Mouse (Mus musculus): ENCODE measurements around the gene Gas1.
A peak's percentile ranks its signal among the peaks of the same experiment; 100 is the strongest.

Gas1 gene

GRCm38 (mm10) chr13:60173591-60174524 lies 3.3 kb downstream of the Gas1 start:
- DNase-seq (ENCODE audit: low read depth, low spot score), result no peak

- no peak for DNase-seq (ENCODE audit: low read depth, low spot score)
Observed at GRCm38 (mm10) chr13:60173186-60173585, 4.0 kb downstream of the Gas1 start.

- no peak for DNase-seq (ENCODE audit: low read depth, low spot score)
Observed at GRCm38 (mm10) chr13:60172366-60173017, 4.7 kb downstream of the Gas1 start.

- DNase-seq (ENCODE audit: low read depth, low spot score), result no peak
Observed at GRCm38 (mm10) chr13:60171781-60172180, 5.4 kb downstream of the Gas1 start.

- no peak for DNase-seq (ENCODE audit: low read depth, low spot score)
Observed at GRCm38 (mm10) chr13:60170898-60171715, 6.1 kb downstream of the Gas1 start.

GRCm38 (mm10) chr13:60169026-60169425 lies 8.1 kb downstream of the Gas1 start:
- DNase-seq (ENCODE audit: low read depth, low spot score), result no peak

- DNase-seq (ENCODE audit: low read depth, low spot score), result no peak
Observed at GRCm38 (mm10) chr13:60156294-60157126, 20.7 kb downstream of the Gas1 start.

GRCm38 (mm10) chr13:60154170-60154569 lies 23.0 kb downstream of the Gas1 start:
- no peak for DNase-seq (ENCODE audit: low read depth, low spot score)

- DNase-seq (ENCODE audit: low read depth, low spot score), result no peak
Observed at GRCm38 (mm10) chr13:60148235-60148634, 28.9 kb downstream of the Gas1 start.

GRCm38 (mm10) chr13:60147857-60148181 lies 29.3 kb downstream of the Gas1 start:
- no peak for DNase-seq (ENCODE audit: low read depth, low spot score)

- DNase-seq (ENCODE audit: low read depth, low spot score), result no peak
Observed at GRCm38 (mm10) chr13:60146994-60147856, 29.9 kb downstream of the Gas1 start.

- DNase-seq (ENCODE audit: low read depth, low spot score), result no peak
Observed at GRCm38 (mm10) chr13:60146231-60146630, 30.9 kb downstream of the Gas1 start.

- DNase-seq (ENCODE audit: low read depth, low spot score), result peak; percentile 18
Observed at GRCm38 (mm10) chr13:60136962-60137361, 40.2 kb downstream of the Gas1 start.

GRCm38 (mm10) chr13:60134439-60134799 lies 42.7 kb downstream of the Gas1 start:
- DNase-seq (ENCODE audit: low read depth, low spot score), result no peak

- DNase-seq (ENCODE audit: low read depth, low spot score), result no peak
Observed at GRCm38 (mm10) chr13:60133716-60134438, 43.3 kb downstream of the Gas1 start.

GRCm38 (mm10) chr13:60131771-60132170 lies 45.4 kb downstream of the Gas1 start:
- DNase-seq (ENCODE audit: low read depth, low spot score), result peak; percentile 11

GRCm38 (mm10) chr13:60129541-60129940 lies 47.6 kb downstream of the Gas1 start:
- DNase-seq (ENCODE audit: low read depth, low spot score), result no peak

GRCm38 (mm10) chr13:60126338-60126737 lies 50.8 kb downstream of the Gas1 start:
- no peak for DNase-seq (ENCODE audit: low read depth, low spot score)

GRCm38 (mm10) chr13:60125501-60126305 lies 51.5 kb downstream of the Gas1 start:
- no peak for DNase-seq (ENCODE audit: low read depth, low spot score)

All from telencephalon, adult 2 months (tissue).